Mouse (Mus musculus) myocyte (in vitro differentiated cells): ENCODE results near the gene Fam187a.

Experiments
- CEBPB ChIP-seq: IDR thresholded peaks from 2 replicates; pipeline ENCODE4 v1.6.1; 2011; ENCODE audit warnings: mild to moderate bottlenecking, moderate library complexity; ENCODE audit not compliant: poor library complexity, insufficient read depth, severe bottlenecking
- E2F4 ChIP-seq: IDR thresholded peaks from one replicate; pipeline ENCODE4 v1.6.1; 2011; ENCODE audit warnings: mild to moderate bottlenecking, control low read depth, moderate library complexity; ENCODE audit not compliant: insufficient read depth
- MAX ChIP-seq: IDR thresholded peaks from one replicate; pipeline ENCODE4 v1.6.1; 2011; ENCODE audit warnings: low read depth, mild to moderate bottlenecking, control low read depth
- POLR2A ChIP-seq: IDR thresholded peaks from one replicate; pipeline ENCODE4 v1.6.1; 2011; ENCODE audit warnings: low read depth, mild to moderate bottlenecking, control low read depth, moderate library complexity; ENCODE audit not compliant: insufficient read length
- POLR2AphosphoS2 ChIP-seq: IDR thresholded peaks from one replicate; pipeline ENCODE4 v1.6.1; 2011; ENCODE audit warnings: low read depth, control low read depth; ENCODE audit not compliant: insufficient read length
- SRF ChIP-seq: IDR thresholded peaks from one replicate; pipeline ENCODE4 v1.6.1; 2011; ENCODE audit warnings: low read depth; ENCODE audit not compliant: control insufficient read depth, insufficient read length
- TCF12 ChIP-seq: IDR thresholded peaks from one replicate; pipeline ENCODE4 v1.6.1; 2011; ENCODE audit warnings: mild to moderate bottlenecking, control low read depth; ENCODE audit not compliant: poor library complexity, insufficient read depth, severe bottlenecking
- USF1 ChIP-seq: IDR thresholded peaks from one replicate; pipeline ENCODE4 v1.6.1; 2011; ENCODE audit warnings: low read depth, mild to moderate bottlenecking, control low read depth, moderate library complexity

GRCm38 (mm10) chr11:102902107-102902506 is 17.1 kb downstream of the Fam187a start:
- TF ChIP-seq POLR2A: no peak
- TF ChIP-seq MAX: no peak
- TF ChIP-seq E2F4: no peak
- no peak for TF ChIP-seq USF1
- TF ChIP-seq POLR2AphosphoS2: no peak
- no peak for TF ChIP-seq SRF
- TF ChIP-seq TCF12: no peak
- no peak for TF ChIP-seq CEBPB
